Mouse (Mus musculus) adipocyte (in vitro differentiated cells): ENCODE results near the gene Xrcc4.
A peak's percentile ranks its signal among the peaks of the same experiment; 100 is the strongest.

Experiments used
- DNase-seq: peaks from one replicate; pipeline ENCODE4 v3.0.0-alpha.2; 2016; ENCODE audit warnings: low spot score

The Xrcc4 gene

DNA sequence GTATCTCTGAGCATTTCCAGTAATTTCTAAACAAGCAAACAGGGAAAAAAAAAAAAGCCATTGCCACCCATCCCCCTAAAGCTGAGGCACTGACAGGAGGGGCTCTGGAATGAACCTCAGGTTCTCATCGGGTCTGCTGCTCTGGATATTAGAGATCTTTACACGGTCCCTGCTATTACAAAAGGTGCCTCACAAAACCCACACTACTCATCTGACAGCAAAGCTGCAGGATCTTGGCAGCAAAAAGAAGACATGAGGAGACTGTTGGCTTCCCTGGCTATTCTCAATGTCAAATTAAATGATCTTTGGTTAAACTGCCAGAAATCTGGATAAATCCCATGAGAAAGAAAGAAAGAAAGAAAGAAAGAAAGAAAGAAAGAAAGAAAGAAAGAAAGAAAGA lies 145.1 kb downstream of the Xrcc4 start:
- peak; percentile 28 for DNase-seq

DNA sequence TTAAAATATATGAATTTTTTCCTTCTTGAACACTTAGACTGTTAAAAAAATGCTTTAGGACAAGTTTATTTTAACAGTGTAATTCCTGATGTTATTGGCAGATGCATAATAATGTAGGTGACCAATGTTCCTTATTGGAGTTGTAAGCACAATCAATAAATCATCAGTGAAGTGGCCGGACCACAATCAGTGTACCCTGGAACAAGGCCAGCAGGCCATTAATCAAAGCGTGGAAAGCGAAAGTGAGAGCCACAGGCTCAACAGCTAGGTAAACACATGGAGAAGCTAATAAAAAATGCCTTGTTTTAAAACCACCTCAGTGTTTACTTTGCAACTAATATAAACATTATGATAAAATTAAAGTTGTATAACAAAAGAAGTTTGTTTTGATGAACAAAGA lies 159.9 kb downstream of the Xrcc4 start:
- peak; percentile 84 for DNase-seq

DNA sequence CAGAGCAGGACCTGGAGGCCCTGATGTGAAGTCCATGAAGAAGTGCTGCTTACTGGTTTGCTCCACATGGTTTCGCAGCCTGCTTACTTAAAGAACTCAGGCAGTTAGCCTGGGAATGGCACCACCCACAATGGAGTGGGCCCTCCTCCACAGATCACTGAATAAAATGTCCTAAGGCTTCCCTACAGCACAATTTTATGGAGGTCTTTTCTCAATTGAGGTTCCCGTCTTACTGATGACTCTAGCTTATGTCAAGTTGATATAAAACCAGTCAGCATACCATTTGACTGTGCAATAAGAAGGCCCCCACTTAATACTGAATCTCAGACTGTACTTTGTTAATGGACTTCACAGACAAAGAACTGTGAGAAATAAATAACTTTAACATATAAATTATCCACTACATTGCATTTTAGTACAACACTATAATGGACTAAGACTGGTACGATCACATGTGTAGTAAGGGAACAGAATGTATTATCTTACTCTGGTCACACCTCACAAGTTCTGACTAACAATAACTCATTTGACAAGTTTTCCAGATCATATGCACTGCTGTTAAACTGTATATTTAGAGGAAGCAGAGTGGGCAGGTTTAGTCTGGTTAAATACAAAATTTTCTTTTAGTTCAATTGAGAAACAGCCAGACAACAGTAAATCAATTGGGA lies 170.5 kb downstream of the Xrcc4 start:
- no peak for DNase-seq

DNA sequence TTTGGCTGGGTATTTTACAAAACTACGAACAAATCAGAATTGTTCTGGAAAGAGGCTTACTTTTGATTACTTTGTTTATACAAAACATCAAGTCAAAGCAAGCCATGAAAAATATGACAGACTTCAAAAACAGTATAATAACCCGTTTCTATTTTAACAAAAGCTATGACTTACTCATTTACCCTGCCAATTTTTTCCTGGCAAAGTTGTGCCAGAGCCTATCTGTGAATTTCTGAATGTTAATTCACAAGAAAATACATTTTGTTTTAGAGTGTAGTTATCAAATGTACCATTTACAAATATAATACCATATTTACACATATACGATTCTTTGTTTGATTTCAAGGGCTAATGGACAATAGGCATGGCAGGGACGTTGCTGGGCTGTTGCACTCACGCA lies 175.1 kb downstream of the Xrcc4 start:
- DNase-seq: peak; percentile 27

DNA sequence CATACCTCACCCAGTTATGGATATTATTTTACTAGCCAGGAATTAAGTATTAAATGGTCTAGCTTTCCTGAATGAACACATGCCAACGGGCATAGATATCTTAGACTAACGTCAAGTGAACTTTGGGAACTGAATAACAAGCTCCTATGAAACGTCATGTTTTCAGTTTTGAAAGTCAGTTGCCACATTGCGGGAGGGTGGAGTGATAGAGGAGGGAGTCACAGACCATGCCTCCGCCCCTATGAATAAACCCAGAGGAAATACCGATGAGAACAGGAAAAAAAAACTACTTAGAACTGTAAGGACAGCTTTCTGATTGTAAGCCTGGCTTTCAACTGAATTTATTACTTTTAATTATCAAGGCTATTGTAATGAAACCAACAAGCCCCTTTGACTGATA lies 175.5 kb downstream of the Xrcc4 start:
- peak; percentile 23 for DNase-seq

DNA sequence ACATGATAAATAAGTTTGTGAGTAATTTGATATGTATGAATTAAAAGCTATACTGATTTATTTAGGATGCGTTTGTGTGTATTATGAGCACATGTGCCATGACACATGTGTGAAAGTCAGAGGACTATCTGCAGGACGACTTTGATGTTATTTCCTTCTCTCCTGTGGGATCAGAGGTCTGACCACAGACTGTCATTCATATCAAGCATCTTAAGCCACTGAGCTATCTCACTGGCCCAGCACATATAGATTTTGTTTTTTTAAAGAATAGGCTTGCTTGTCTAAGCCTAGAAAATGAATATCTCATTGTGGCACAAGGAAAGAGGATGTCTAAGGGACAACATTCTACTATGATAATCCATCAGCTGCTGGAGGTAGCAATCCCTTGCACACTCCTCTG lies 183.3 kb downstream of the Xrcc4 start:
- no peak for DNase-seq

DNA sequence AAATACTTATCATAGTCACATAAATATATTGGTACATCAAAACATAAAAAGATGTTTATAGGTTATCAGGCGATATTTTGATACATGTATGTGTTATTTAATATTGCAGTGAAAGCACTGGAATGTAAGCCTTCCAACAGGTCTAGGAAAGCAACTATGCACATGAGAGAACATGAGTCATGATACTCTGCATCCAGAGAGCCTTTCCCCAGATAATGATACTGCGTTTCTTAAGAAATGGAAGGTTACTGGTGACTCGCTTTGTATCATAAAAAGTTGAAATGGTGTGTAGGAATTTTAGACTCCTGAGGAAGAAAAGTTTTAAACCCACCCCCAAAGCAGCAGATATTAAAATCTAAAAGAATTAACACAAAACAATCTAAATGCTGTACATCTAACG lies 190.3 kb downstream of the Xrcc4 start:
- DNase-seq: no peak

DNA sequence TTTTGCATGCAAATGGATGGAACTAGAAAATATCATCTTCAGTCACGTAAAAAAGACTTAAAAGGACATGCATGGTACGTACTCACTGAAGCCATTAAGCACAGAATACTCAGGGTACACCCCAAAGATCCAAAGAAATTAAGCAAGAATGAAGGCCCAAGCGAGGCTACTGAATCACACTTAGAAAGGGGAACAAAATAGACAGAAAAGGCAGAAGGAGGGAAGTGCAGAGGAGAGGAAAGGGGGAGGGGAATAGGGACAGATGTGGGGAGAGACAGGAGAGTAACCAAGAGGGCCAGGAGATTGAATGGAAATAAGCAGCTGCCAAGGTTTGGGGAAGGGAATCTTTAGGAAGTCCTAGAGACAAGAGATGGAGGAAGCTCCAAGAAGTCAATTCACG lies 197.3 kb downstream of the Xrcc4 start:
- no peak for DNase-seq

DNA sequence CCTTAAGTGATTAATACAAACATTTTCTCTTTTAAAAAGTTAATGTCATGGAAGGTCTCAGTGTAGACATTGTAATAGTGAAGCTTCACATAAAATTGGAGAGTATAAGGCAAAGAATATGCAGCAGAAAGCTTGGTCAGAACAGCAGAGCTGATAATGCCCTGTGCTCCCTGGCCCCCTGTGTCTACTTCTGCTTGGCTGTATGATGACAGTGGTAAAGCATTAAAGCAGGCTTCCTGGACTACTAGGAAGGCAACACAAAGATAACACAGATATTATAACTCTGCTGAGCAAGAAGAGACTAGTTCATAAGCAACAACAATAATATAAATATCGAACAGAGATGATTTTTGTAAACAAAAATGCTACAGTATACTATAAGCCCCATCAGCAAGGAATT lies 199.2 kb downstream of the Xrcc4 start:
- DNase-seq: no peak

DNA sequence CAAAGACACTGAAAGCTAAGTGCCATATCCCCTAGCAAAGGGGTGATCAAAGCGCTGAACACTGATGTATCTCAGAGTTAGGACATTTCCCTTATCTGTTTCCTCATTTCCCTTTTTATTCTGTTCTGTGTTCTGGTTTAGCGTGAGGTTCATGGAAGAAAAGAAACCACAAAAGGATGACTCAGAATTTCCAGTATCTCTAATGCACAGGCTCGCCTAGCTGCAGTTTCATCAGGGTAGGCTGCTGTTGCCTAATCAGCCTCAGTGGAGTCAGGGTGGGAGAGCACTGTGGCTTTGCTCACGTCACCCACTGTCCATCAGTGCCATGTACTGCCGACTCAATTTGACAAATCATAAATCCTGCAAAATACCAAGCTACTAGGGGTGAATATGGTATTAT lies 200.3 kb downstream of the Xrcc4 start:
- peak; percentile 50 for DNase-seq

DNA sequence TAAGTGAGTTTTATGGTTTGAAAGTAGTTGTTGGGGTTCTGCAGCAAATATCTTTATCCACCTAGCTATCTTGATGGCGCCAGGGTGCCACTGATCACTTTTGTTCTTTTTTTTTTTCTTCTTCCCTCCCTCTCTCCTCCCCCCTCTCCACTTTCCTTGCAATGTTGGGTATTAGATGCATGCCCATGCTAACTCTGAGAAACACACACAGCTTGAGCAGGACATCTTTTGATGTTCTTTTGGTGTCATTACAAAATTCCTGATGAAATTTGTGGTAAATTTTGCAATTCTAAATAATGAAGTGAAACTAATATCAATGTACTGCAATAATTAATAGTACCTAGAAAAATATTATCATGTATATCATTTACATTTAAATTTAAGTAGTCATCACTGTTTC lies 205.9 kb downstream of the Xrcc4 start:
- DNase-seq: no peak

DNA sequence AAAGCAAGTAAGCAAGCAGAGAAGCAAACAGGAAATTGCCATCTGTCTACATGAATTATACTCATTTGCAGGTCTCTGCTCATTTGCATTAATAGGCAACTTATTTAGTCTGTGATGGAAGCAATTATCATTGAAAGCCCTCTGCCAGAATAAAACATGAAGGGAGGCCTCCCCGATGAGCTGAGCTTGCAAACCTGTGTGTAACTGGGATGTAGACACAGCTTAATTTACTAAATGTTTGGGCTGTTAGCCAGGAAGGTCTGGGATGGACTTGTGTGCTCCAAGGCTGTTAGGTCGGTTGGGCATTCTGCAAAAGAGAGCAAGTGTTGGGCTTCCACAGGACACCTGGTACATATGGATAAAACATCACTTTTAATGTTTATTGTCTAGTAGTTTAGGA lies 208.1 kb downstream of the Xrcc4 start:
- no peak for DNase-seq

DNA sequence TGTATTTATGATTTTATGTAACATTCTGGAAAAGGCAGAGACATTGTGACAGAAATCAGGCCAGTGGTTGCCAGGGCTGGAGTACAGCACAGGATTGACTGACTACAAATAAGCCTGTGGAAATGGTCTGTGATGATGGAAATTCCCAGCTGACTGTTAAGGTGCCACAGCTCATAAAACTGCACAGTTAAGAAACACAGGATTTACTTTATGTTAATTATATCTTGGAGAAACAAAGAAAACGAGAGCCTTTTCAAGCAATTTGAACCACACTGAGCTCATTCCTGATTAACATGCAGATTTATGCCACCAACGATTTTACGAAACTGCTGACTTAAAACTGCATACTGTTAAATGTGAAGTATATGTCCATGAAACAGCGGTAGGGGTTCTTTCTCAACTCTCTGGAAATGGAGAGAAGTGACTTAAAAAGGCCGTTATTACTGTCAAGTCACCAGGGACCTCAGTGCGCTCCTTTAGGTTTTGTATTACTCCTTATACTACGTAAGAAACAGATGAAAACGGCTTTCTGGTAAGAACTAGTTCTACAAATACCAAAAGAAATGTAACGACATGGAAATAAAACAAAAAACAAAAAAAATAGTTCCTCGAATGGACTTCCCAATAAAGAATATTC lies 210.5 kb downstream of the Xrcc4 start:
- DNase-seq: peak; percentile 52

DNA sequence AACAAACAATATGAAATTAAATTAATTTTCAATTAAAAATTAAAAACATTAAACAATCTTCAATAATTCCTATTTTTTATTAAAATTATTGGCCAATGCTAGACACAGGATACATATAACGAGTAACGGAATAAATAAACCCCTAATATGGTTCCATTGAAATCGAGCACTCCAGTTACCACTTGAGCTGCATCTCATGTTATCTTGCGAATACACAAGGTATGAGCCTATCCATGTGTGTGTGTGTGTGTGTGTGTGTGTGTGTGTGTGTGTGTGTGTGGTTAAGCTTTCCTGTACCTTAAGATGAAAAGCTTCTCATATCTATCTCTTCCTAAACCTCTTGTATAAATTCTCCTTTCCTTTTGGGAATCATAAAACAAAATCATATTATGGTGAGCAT lies 213.9 kb downstream of the Xrcc4 start:
- no peak for DNase-seq

DNA sequence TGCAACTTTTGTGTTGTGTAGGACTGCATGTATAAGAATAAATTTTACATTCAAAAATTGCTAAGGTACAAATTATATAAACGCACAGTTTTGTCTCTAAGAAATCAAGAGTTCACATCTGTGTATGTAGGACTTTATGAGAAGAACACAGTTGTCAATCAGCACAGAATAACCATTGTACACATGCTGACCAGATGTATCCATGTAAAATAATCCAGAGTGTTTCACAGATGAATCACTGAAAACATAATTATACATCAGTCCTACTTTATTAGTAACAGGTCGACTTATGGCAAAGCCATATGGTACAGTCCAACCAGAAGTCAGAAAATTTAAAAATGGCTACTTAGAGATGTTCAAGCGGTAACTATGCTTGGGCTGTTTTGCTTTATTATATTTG lies 216.7 kb downstream of the Xrcc4 start:
- no peak for DNase-seq

DNA sequence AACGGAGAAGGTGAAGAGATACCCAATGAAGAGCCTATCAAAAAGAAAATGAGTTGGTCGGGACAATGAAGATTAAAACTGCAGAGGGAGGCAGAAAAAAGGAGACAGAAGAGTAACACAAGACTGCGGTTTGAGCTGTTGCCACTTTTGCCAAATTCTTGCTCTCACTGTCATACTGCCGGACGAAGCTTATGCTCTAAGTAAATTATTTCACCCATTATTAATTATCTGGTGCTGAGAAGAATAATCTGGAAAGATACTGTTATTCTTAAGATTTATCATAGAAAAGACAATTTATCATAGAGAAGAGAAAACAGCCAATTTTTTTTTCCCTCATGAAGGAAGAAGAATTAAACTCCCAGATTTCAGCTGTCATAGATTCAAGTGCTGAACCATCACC lies 235.3 kb downstream of the Xrcc4 start:
- DNase-seq: no peak

DNA sequence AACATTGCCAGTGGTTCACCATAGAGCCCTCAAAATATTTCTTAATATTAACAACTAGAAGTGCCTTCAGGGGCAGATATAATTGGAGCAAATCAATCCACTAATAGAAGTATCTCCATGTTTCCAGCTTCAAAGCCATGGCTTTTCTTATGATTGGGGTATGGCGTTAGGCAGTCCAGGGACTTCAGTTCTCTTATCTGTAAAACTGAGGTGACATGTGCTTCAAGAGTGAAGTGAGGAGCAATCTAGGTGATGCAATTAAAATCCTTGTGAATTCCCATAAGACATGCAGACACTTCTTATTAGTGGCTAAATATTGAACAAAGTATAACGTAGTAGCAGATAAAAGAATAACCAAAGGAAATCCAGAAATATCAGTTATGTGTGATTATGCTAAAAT lies 238.7 kb downstream of the Xrcc4 start:
- no peak for DNase-seq

DNA sequence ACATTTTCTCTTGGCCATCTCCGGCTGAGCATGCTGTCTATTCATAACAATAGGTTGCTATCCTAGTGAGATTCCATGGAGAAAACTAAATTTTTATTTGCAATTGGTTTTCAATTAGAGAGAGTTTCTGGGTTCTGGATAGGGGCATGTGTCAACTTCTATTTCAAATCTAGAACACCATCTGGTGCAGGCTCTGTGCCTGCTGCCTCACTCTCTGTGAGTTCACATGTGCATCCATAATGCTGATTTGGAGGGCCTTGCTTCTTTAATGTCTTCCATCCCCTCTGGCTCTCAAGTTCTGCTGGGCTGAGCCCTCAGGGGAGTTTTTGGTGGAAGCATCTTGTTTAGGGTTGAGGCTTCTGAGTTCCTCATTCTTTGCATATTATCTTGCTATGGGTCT lies 239.5 kb downstream of the Xrcc4 start:
- DNase-seq: no peak

DNA sequence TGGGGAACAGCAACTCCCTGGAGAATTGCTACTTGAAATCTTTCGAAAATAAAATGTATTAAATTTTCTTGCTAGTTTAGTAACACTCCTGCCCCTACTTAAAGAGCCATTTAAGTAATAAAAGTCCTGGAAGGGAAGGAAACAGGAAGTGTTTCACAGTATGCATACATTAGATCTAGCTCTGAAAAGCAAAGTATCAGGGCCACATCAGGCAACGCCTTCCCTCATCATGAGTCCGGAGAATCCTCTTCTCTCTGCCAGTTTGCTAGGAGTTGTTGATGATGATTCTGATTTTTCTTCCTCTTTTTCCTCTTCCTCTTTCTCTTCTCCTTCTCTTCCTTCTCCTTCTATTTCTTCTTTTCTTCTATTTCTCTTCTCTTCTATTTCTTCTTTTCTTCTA lies 250.8 kb downstream of the Xrcc4 start:
- DNase-seq: no peak

DNA sequence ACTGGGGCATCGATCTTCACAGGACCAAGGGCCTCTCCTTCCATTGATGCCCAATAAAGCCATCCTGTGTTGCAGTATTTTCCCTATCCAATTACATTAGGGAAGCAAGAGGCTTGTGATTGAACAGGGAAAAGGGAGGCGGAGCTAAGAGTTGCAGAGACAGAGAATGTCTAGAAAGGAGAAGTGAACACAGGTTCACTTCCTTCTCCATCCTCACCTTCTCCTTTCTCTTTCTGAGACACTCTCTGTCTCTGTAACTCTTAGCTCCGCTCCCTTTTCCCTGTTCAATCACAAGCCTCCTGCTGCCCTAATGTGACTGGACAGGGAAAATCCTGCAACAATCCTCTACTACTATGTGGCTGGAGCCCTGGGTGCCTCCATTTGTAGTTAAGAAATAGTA lies 254.9 kb downstream of the Xrcc4 start:
- DNase-seq: no peak

DNA sequence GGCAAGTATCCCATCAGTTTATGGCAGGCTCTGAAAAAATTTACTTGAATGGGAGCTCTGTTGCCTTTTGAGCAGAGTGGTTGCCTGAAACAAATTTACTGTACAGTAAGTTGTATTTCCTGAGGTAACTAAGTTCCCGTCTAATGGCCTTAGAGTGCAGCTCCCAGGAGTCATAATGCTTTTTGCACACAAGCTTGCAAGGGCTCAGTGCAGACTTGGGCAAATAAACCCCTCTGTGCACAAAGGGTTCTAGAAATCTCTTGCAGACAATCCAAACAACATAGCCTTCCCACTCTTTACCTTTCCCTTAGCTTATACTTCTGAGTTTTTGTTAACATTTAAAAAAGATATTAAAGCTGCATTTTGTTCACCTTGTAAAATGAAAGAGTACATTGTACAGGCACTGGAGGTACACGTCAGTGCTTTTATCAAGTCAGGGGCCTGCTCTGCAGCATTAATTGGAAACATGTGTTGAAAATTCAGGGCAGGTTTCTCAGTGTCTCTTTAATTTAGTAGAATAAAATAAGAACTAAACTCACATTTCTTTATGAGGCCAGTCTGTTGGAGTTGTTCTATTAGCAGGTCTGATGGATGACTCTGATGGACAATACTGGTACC lies 256.2 kb downstream of the Xrcc4 start:
- DNase-seq: no peak

DNA sequence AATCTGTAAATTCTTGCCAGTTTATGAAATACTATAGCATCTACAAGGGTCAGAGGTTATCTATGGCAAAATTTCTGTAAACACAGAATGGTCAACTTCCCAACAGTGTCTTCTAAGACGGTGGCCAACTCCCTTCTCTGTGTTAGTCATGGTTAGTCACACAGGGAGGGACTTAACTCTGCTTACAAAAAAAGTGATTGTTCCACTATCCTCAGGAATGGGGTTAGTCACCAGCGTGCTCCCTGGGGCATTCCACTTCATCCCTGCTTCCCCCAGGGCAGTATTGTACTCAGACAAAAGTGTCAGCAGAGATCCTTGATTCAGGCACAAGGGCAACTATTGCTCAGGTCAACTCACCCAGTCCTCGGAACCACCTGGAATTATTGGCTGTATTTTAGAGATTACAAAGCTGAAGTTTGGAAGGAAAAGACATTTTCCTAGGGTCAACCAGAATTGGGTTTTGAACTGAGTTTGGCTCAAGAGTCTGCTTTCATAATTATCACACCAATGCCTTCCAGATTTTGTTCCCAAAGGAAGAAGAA lies 260.9 kb downstream of the Xrcc4 start:
- peak; percentile 67 for DNase-seq

DNA sequence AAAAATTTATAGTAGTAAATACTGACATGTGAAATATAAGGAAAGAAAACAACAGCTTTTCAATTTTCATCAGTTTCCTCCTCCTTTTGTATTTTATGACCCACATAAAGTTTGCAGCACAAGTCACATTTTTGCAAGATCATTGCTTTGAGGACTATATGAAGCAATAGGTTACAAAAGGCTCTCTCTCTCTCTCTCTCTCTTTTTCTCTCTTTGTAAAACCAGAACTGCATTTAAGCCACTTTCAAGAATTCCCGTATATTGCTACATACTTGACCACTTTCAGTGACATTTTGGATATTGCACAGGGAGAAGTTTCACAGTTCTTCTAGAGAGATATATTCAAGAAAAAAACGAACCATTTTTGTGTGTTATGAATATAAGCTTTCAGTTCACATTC lies 261.6 kb downstream of the Xrcc4 start:
- DNase-seq: no peak

DNA sequence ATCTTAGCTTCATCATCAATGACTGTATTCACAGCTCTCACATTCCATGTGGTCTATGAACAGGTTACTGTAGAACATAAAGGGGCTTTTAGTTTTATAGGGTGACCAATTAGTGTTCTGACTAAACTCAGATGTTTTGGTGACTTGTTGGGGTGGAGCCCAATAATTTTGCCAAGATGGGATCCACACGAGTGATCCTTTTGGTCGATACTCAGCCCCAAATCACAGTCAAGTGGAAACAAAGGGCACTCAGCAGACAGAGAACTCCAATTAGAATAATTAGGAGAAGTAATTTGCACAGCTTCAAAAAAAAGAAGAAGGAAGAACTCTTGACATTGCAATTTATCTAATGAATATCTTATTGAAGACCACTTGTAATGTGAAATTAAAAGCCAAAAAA lies 274.9 kb downstream of the Xrcc4 start:
- no peak for DNase-seq
